Mouse (Mus musculus) bone marrow, adult 2 months (tissue): Measurements from ENCODE around the gene Bsn.
"Not testable (repeated sequence)": the region's sequence is repeated elsewhere in the genome, so short reads cannot be mapped to it uniquely, and the experiment has no call there.

Experiments used
- CTCF ChIP-seq: fragments of 200-500 bp; IDR thresholded peaks from 2 replicates; pipeline ENCODE4 v1.5.1; 2011; ENCODE audit warnings: low read length, control low read depth; ENCODE audit not compliant: control insufficient read depth, insufficient read depth
- POLR2A ChIP-seq: fragments of 200-500 bp; IDR thresholded peaks from 2 replicates; pipeline ENCODE4 v1.6.1; 2011; ENCODE audit warnings: low read depth, mild to moderate bottlenecking, control low read depth, low read length, borderline replicate concordance; ENCODE audit not compliant: control insufficient read depth

GRCm38 (mm10) chr9:108196222-108196621 is 6.0 kb upstream of the Bsn start:
- not testable (repeated sequence) for TF ChIP-seq POLR2A, CTCF
